Mouse (Mus musculus) MEL (cell line): ENCODE measurements around the gene 4930404H24Rik.

ENCODE experiments used
- CHD2 ChIP-seq: IDR thresholded peaks from 2 replicates; pipeline ENCODE4 v1.6.1; 2011; ENCODE audit warnings: low read length, improper control_type of control experiment
- POLR2A ChIP-seq, 2 experiments: IDR thresholded peaks; 2 replicates each; pipeline ENCODE4 v1.6.1; 2011 to 2012; ENCODE audit warnings: low read length in 2 of 2, mild to moderate bottlenecking in 2 of 2, control low read depth in 1 of 2, improper control_type of control experiment in 1 of 2, low read depth in 1 of 2, moderate library complexity in 1 of 2; ENCODE audit not compliant: control insufficient read depth in 1 of 2, insufficient read depth in 1 of 2, poor library complexity in 1 of 2
- POLR2AphosphoS2 ChIP-seq: IDR thresholded peaks from 2 replicates; pipeline ENCODE4 v1.6.1; 2011; ENCODE audit warnings: low read length, improper control_type of control experiment
- TBP ChIP-seq: IDR thresholded peaks from 2 replicates; pipeline ENCODE4 v1.8.0; 2011; ENCODE audit warnings: low read depth, low read length, improper control_type of control experiment
- TCF12 ChIP-seq: IDR thresholded peaks from 2 replicates; pipeline ENCODE4 v1.6.1; 2014; ENCODE audit warnings: low read depth, mild to moderate bottlenecking, inconsistent platforms, low read length, improper control_type of control experiment, moderate library complexity
- USF2 ChIP-seq, 2 experiments: IDR thresholded peaks; 2 replicates each; pipeline ENCODE4 v1.6.1; 2011 to 2012; ENCODE audit warnings: improper control_type of control experiment in 2 of 2, low read length in 2 of 2, borderline replicate concordance in 1 of 2, inconsistent platforms in 1 of 2, low read depth in 1 of 2, mild to moderate bottlenecking in 1 of 2; ENCODE audit not compliant: insufficient read depth in 1 of 2

DNA sequence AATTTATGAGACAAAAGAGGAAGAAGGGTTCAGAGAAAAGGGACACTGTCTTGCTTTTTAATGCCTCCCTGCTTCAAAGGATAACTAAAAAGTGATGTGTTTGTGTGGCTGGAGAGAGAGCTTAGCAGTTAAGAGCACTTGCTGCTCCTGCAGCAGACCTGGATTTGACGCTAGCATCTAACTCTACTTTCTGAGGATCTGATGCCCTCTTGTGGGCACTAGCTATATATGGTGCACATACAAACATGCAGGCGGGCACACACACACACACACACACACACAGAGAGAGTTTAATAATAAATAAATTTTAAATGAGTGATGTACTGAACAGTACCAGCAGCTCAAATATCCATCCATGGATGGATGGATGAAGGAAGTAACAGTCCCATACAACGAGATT, 29.3 kb upstream of the 4930404H24Rik start:
- no peak for TF ChIP-seq TBP
- TF ChIP-seq POLR2AphosphoS2, result no peak
- TF ChIP-seq POLR2A (IDR thresholded peaks at IDR 0.05; ENCODE audit: control insufficient read depth in 1 of 2, insufficient read depth in 1 of 2, low read depth in 1 of 2, low read length in 2 of 2, poor library complexity in 1 of 2), result no peak
- no peak for TF ChIP-seq TCF12
- TF ChIP-seq CHD2, result no peak
- no peak for TF ChIP-seq USF2 (IDR thresholded peaks at IDR 0.05; ENCODE audit: borderline replicate concordance in 1 of 2, insufficient read depth in 1 of 2, low read depth in 1 of 2, low read length in 2 of 2)
